23 mouse cellular contexts compared by ENCODE assay signal in genomic region chr1:25644256-25644655, GRCm38 (mm10).
"Had no signal": no experiment of that assay in that cellular context is flagged by ENCODE, and none has a peak within 500 bp of the region (broad histone marks: within the 10 kb centered on the region; RNA-seq: fewer than 3 reads in every experiment).

No protein-coding gene starts in this region.

- H3K27ac ChIP-seq: kidney, postnatal 0 days; limb, embryonic 10.5 days; limb, embryonic 13.5 days; liver, embryonic 12.5 days; liver, embryonic 15.5 days; lung, embryonic 15.5 days; midbrain, embryonic 10.5 days; midbrain, embryonic 13.5 days; neural tube, embryonic 13.5 days; stomach, postnatal 0 days had no signal

- ATAC-seq: intestine, embryonic 16.5 days; liver, embryonic 12.5 days; midbrain, embryonic 13.5 days; midbrain, embryonic 16.5 days had no signal

- DNase-seq: kidney, adult 2 months; kidney, postnatal 25 days; liver; lung, adult 18-20 months; lung, postnatal 10 days; lung, postnatal 36 days; retina, postnatal 1 day; right cerebral cortex, postnatal 4 days; thymus, postnatal 36 days had no signal

- H3K4me3 ChIP-seq: limb, embryonic 10.5 days; limb, embryonic 13.5 days; liver, embryonic 12.5 days; liver, embryonic 15.5 days; lung, embryonic 15.5 days; megakaryocyte, embryonic 14.5 days; midbrain, embryonic 10.5 days; midbrain, embryonic 13.5 days; myocyte; neural tube, embryonic 13.5 days had no signal
